Mouse (Mus musculus) embryonic stem cell, embryonic (primary cell): ENCODE measurements around the gene Ficd.

Experiments used
- CTCF ChIA-PET, 4 experiments: fragments of 300-600 bp in 2 of 4; fragments of 350-600 bp in 2 of 4; sonication (Branson Sonifier 250); formaldehyde crosslinking; loops; one replicate each; lab custom pipeline; 2022; ENCODE audit warnings: inconsistent platforms in 2 of 4; lab: Charles Lee
- POLR2A ChIA-PET, 4 experiments: fragments of 300-600 bp in 2 of 4; fragments of 350-600 bp in 2 of 4; sonication (Branson Sonifier 250); formaldehyde crosslinking; loops; one replicate each; lab custom pipeline; 2022; ENCODE audit warnings: antibody characterized with exemption in 4 of 4, inconsistent platforms in 1 of 4; lab: Charles Lee

Gene Ficd

DNA sequence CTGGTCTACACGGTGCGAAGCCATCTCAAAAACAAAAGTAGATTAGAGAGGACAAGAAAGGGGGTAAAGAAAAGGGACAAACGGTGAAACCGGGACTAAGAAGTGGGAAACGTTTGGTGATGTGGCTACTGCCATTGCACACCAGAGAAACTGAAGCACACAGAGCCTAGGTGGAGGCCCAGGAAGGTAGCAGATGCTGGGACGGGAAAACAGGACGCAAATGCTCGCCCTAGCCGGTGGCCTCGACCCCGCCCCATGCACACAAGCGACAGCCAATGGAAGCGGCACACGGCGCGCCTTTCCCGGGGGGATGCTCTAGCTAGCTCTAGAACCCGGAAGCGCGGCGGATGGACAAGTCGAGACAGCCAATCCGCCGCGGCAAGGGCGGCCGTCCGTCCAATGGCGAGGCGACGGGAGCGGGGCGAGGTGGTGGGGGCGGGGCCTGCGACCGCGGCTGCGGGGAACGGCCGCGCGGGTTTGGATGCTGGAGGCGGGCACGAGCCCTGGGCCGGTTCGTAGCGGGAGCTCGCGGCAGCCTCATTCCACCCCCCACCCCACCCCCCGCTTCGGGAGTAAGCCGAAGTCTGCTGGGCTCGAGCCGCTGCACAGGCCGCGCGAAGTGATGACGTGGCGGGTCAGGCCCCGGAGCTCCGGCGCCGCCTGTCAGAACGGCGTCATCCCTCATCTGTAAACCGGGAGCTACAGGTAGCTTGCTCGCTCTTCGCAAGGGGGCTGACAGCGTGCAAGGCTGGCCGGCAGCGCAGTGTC is at the start of gene Ficd:
TSS of gene Ficd (plus strand) at position 459 of the 768 bp plus-strand sequence.
- CTCF ChIA-PET, result interaction anchor here (0.6 to 2.9 kb wide), 29 partner anchors 11 to 1459 kb away, joined by 3 to 18 read pairs (median 5); partner anchors contain the start of genes 1700069L16Rik (in 2 of the 4), Coro1c (in 1 of the 4), Sgsm1 (in 1 of the 4) and Tpst2 (in 1 of the 4)
- POLR2A ChIA-PET, result interaction anchor here (0.6 to 3.4 kb wide), 56 partner anchors 9 to 1073 kb away, joined by 3 to 27 read pairs (median 3); partner anchors contain the start of genes Iscu (in 2 of the 4), 1700069L16Rik (in 1 of the 4), Fam222a (in 1 of the 4) and Sart3 (in 1 of the 4)

DNA sequence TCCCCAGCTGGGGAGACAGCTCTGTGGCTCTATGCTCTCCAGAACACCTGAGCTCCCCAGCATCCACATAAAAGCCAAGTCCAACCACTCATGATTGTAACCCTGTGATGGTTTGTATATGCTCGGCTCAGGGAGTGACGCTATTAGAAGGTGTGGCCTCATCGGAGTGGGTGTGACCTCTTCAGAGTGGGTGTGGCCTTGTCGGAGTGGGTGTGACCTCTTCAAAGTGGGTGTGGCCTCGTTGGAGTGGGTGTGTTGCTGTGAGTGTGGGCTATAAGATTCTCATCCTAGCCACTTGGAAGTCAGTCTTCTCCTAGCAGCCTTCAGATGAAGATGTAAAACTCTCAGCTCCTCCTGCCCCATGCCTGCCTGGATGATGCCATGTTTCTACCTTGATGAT is 48.1 kb upstream of the Ficd start:
- POLR2A ChIA-PET, result no interaction called here
- CTCF ChIA-PET, result interaction anchor here in 1 of 4 experiments (0.6 kb wide), 1 partner anchor 17 kb away, joined by 3 read pairs; no protein-coding TSS in a partner anchor

DNA sequence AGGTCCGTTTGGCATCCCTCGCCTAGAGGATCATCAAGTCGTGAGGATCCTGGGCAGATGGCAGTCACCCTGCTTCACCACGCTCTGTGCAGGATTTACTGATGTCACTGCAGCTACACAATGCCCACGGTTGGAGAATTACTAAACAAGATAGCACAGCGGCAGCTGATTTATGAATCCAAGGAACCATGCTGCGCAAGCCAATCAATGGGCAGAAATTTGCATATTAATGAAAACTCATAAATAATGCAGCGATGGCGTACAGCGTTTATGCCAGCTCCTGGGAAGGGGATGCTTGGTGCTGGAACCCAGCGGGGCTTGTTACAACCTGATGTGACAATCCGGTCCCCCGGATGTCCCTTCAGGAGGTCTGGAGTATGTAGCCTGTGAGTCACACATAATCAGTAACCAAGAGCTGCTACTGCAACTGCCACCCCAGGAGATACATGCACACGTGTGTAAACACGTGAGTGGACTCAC is 45.5 kb upstream of the Ficd start:
- CTCF ChIA-PET, result no interaction called here

DNA sequence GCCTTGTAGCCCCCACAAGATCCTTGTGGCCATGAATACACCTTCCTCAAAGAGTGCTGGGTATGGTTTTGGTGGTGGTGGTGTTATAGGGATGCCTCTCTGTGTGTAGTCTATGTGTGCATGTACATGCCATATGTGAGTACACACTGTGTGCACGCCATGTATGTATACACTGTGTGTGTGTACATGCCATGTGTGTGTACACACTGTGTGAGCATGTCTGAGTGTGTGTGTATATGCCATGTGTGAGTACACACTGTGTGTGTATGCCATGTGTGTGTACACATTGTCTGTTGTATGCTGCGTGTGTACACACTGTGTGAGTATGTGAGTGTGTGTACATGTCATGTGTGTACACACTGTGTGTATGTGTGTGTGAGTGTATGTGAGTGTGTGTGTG is 44.7 kb upstream of the Ficd start:
- POLR2A ChIA-PET, result interaction anchor here in 1 of 4 experiments (0.5 to 1.7 kb wide), 2 partner anchors 13 to 105 kb away, joined by 4 to 6 read pairs; no protein-coding TSS in a partner anchor
- CTCF ChIA-PET, result no interaction called here

More for the DNA sequence above, 45.5 kb upstream of the Ficd start:
- POLR2A ChIA-PET, result interaction anchor here in 2 of 4 experiments (0.5 to 1.7 kb wide), 6 partner anchors 9 to 285 kb away, joined by 3 to 6 read pairs (median 4); no protein-coding TSS in a partner anchor

DNA sequence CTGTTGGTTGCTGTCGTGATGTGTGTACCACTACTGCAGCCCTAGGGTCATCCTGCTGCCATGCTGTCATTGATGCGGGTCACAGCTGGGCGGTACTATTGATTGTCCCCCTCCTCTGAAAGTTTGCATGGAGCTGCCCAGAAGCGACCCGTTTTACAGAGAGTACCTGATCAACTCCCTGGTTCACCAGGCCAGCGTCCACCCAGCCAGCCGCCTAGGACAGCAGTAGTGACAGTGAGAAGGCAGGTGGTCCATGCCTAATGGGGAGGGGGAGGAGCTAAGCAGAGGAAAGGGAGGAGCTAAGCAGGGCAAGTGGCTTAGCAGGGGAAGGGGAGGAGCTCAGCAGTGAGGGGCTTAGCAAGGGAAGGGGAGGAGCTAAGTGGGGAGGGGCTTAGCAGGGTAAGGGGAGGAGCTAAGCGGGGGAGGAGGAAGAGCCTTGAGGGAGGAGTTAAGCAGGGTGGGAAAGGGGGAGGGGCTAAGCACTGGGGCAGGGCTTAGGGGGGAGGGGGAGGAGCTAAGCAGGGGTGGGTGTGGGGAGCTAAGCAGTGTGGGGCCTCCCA is 42.3 kb upstream of the Ficd start:
- POLR2A ChIA-PET, result interaction anchor here in 3 of 4 experiments (0.5 to 1.5 kb wide), 28 partner anchors 8 to 586 kb away, joined by 3 to 7 read pairs (median 4); partner anchors contain the start of genes 1700069L16Rik (in 1 of the 3), Sgsm1 (in 1 of the 3) and Wscd2 (in 1 of the 3)
- CTCF ChIA-PET, result interaction anchor here (0.5 to 1.3 kb wide), 9 partner anchors 10 to 1085 kb away, joined by 3 to 7 read pairs (median 4); partner anchors contain the start of gene 1700069L16Rik (in 1 of the 4)

DNA sequence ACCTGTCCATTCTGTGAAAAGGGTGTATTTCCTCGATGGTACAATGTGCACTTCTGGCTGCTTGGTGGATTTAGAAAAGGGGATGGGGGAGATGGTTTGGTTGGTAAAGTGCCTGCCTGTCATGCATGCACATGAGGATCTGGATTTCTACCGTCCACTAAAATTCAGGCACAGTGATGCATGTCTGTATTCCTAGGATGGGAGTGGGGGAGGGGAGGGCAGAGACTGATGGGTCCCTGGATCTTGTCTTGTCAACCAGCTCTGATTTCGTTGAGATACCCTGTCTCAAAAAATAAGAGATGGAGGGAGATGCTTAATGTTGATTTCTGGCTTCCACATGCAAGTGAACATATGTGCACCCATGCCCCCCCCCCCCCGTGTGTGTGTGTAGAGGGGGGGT is 41.6 kb upstream of the Ficd start:
- CTCF ChIA-PET, result interaction anchor here in 3 of 4 experiments (0.5 to 1.1 kb wide), 7 partner anchors 9 to 234 kb away, joined by 3 to 7 read pairs (median 3); no protein-coding TSS in a partner anchor

DNA sequence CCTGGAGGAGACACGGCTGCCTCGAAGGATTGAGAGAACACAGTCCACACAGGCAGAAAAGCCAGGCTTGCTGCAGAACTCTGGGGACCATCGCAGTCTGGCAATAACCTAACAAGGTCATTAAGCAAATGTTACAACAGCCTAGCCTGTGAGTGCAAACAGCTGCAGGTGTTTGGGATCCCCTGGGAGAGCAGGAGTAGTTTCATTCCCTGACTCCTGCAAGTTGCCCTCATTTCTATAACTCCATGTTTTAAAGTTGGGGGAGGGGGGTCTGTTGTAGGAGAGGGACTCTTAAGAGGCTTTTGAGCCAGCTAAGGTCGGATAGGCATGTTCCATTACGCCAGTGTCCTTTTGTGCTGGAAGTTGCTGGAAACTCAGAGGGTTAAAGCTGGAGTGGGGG is 41.2 kb upstream of the Ficd start:
- POLR2A ChIA-PET, result interaction anchor here in 3 of 4 experiments (0.7 to 1.2 kb wide), 5 partner anchors 10 to 878 kb away, joined by 3 to 9 read pairs (median 3); no protein-coding TSS in a partner anchor
- CTCF ChIA-PET, result interaction anchor here in 1 of 4 experiments (0.6 to 0.7 kb wide), 3 partner anchors 30 to 235 kb away, joined by 3 to 4 read pairs (median 3); no protein-coding TSS in a partner anchor

More for the DNA sequence above, 41.6 kb upstream of the Ficd start:
- POLR2A ChIA-PET, result interaction anchor here in 3 of 4 experiments (0.5 to 1.4 kb wide), 18 partner anchors 9 to 879 kb away, joined by 3 to 9 read pairs (median 4); partner anchors contain the start of genes 1700069L16Rik (in 1 of the 3) and Wscd2 (in 1 of the 3)

DNA sequence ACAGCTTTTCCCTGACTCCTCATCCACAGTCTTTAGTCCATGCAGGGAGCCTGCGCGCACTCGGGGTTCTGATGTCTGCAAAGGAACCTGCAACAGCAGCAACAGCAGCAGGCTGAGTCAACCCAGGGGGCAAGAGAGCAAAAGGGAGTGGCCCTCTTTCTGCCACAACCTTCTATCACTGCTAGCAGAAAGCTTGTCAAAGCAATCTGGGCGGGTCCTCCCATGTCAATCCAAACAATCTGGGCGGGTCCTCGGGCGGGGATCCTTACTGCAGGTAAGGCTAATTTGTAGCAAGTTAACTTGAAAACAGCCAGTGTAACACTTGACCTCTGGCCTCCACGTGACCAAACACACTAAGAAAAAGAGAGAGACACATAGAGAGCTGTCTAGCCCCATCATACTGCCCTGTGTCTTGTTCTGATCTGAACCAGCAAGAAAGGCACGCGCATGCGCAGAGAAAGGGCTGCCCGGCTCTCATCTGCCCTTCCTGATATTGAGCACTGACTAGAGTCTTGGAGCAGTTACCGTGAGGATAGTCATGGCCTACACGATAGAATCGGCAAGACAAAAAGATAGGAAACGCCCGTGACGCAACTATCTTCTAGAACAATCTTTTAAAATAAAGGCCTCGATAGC is 35.1 kb upstream of the Ficd start:
- POLR2A ChIA-PET, result interaction anchor here in 3 of 4 experiments (0.6 to 2.2 kb wide), 11 partner anchors 8 to 324 kb away, joined by 3 to 8 read pairs (median 3); no protein-coding TSS in a partner anchor
- CTCF ChIA-PET, result interaction anchor here (0.6 to 1.4 kb wide), 6 partner anchors 24 to 533 kb away, joined by 3 to 7 read pairs (median 3); partner anchors contain the start of gene 1700069L16Rik (in 1 of the 4)

DNA sequence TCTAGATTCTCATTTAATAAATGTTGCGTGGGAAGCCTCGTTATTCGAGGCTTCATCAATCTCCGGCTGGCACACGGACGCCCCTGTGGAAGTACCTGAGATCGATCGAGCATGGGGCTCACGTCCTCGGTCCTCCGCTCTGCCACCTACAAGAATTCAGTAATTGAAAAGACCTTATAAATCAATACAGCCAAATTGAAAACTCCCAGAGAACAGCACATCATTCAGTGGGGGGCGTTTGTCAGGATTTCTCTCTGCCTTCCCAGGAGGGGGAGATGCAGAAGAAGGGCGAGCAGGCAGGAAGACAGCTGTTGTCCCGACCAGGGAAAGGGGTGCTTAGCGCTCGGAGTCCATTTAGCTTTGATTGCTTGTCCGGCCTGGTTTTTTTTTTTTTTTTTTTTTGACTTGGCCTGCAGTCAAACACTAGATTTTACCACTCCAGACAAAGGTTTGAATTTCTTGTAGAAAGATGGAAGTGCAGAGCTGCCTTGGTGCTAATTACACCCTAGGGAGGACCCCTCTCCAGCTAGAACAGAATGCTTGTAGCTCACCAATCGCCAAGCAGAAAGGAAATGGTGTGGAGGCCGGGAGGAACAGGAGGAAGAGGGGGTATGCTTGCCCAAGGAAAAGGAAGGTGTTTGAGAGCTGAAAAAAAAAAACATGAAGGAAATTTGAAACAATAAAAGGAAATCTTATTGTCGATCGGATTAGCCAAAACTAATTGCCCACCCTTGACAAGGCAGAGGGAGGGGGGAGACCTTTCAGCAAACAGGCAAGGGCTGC is 31.6 kb upstream of the Ficd start:
- CTCF ChIA-PET, result interaction anchor here in 2 of 4 experiments (0.6 to 0.7 kb wide), 2 partner anchors 11 to 20 kb away, joined by 3 read pairs; no protein-coding TSS in a partner anchor

DNA sequence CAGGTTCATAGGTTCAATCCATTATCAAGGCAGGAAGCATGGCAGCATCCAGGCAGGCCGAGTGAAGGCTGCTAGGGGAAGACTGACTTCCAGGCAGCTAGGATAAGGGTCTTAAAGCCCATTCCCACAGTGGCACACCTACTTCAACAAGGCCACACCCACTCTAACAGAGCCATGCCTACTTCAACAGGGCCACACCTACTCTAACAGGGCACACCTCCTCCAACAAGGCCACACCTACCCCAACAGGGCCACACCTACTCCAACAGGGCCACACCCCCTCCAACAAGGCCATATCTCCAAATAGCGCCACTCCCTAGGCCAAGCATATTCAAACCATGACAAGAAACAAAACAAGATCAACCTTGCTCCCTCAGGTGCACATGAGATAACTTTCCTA is 22.7 kb upstream of the Ficd start:
- POLR2A ChIA-PET, result interaction anchor here in 1 of 4 experiments (0.6 kb wide), 1 partner anchor 9 kb away, joined by 8 read pairs; no protein-coding TSS in a partner anchor

More for the DNA sequence above, 31.6 kb upstream of the Ficd start:
- POLR2A ChIA-PET, result interaction anchor here (0.5 to 1.4 kb wide), 14 partner anchors 8 to 486 kb away, joined by 3 to 8 read pairs (median 3); partner anchors contain the start of genes Iscu (in 1 of the 4) and Sart3 (in 1 of the 4)

DNA sequence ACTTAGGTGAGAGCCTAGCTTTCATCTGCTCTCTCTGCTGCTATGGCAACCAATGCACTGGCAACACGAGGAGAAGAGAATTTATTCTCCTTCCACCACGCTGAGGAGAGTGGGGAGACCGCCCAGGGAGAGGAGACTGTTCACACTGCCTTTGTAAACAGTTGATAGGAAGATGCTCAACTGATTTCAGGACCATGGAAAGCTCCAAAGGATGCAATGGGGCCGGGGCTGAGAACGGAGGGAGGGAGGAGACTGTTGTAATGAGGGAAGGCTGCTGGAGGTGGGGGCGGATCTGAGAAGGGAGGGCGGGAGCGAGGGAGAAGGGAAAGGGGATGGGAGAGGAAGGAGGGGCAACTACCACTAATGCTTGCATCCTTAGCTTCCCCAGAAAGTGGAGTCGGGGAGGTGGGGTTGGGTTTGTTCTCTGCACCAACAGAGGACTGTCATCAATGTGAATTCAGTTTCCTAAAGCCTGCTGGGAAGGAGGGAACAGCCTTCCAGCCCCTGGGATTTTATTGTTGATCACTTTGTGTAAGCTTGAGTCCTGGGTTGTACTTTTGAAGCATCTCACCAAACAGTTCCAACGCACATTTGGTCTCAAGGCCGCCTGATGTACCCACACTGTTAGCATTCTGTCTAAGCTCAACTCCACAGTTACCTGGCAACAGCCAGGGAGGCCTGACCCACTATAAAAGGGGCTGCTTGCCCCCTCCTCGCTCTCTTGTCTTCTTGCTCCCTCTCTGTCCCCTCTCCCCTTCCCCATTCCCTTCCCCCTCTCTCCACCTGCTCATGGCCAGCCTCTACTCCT is 18.8 kb upstream of the Ficd start:
- ChIA-PET POLR2A (interaction anchor here (0.5 to 2.7 kb wide), 19 partner anchors 11 to 704 kb away, joined by 3 to 11 read pairs (median 3); partner anchors contain the start of gene Ficd (in 1 of the 4)), CTCF (interaction anchor here (0.6 to 1.3 kb wide), 12 partner anchors 14 to 493 kb away, joined by 3 to 10 read pairs (median 4); no protein-coding TSS in a partner anchor)

More for the DNA sequence above, 22.7 kb upstream of the Ficd start:
- CTCF ChIA-PET, result no interaction called here

DNA sequence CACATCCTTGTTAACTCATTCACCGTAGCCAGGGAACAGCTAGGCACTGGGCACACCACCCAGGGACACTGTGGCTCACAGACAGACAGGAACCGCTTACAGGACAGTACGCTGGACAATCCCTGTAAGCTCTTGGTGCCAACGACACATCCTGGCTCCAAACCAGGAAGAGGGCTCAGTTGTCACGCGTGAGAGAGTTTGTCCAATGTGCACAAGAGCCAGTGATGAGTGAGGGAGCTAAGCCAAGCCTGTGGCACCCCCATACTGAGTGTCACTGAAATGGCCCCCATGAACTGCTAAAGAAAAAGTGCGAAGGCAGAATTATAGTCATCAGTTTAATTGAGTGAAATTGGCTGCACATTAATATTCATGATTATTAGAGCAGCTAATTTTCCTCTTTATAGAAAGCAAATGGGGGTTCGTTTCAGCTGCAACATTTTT is 16.4 kb upstream of the Ficd start:
- ChIA-PET POLR2A (interaction anchor here (0.6 to 2.7 kb wide), 6 partner anchors 36 to 407 kb away, joined by 3 to 11 read pairs (median 4); no protein-coding TSS in a partner anchor), CTCF (interaction anchor here in 1 of 4 experiments (1.1 to 1.2 kb wide), 2 partner anchors 343 to 353 kb away, joined by 3 to 4 read pairs; no protein-coding TSS in a partner anchor)

DNA sequence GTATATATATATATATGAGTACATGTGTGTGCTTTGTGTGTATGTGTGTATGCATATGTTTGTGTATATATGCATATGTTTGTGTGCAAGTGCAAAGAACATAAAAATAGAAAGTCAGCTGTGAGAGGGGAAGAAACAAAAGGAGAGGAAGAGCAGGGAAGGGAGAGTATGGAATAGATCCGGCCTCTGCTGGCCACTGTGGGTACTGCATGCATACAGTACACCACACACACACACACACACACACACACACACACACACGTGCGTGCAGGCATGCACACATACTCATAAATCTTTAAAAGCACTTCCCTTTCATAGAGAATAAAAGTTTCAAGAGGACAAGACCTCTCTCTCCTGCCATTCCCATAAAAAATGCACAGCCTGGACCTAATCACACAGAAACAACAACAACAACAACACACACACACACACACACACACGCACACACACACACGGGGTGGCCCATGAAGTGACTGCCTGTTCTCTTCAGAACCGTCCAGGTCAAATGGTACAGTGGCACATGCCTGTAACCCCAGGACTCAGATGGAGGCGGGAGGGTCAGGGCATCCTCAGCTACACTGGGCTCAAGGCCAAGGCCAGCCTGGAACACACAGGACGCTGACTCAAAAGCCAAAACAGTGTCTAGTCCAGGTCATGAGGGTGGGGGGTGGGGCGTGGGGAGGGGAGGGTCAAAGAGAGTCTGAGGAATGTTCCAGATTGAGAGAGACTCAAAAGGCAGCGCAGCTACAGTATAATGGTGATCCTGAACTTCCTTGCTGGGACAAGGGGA is 13.2 kb upstream of the Ficd start:
- POLR2A ChIA-PET, result interaction anchor here (0.6 to 4.1 kb wide), 20 partner anchors 10 to 412 kb away, joined by 3 to 53 read pairs (median 3); partner anchors contain the start of gene Sgsm1 (in 1 of the 4)
- CTCF ChIA-PET, result interaction anchor here in 3 of 4 experiments (0.6 to 3.2 kb wide), 12 partner anchors 12 to 607 kb away, joined by 3 to 66 read pairs (median 6); partner anchors contain the start of gene Ficd (in 1 of the 3)

DNA sequence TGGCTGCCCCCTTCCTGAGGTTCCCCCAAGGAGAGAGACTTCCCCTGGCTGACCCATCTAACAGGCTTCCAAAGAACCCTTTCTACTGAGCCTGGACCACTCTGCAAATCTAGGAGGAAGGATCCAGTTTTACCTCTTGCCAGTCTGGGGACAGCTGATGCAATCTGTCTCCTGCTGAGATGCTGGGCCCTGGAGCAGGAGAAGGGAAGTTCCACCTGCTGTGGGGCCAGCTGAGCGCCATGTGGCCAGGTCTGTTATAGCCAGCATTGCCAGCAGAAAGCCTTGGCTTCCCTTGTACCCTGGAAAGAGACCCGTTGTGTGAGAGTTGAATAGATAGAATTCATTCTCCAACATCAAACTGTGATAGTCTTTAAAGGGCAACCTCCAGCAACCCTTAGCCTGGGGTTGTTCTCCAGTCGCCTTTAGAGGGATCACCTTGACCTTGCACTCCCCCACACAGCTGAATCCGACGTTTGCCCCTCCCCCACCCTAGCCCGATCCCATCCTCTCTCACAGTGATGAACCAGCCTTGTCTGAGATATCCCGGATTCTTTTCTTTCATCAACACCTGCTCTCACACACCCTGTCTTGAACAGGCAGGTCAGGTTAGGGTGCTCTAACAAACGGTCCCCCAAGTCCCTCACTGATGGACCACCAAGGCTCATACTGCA is 11.9 kb upstream of the Ficd start:
- CTCF ChIA-PET, result interaction anchor here (0.6 to 3.2 kb wide), 89 partner anchors 9 to 724 kb away, joined by 3 to 66 read pairs (median 4); partner anchors contain the start of genes Tmem211 (in 2 of the 4), Ficd (in 1 of the 4) and Sgsm1 (in 1 of the 4)
- POLR2A ChIA-PET, result interaction anchor here (0.5 to 4.1 kb wide), 45 partner anchors 8 to 774 kb away, joined by 3 to 53 read pairs (median 4); partner anchors contain the start of gene Ficd (in 1 of the 4)
